Mouse (Mus musculus) brain, embryonic 14.5 days (tissue): ENCODE measurements around the gene Phactr1. TPM values are rescaled to one million over a fixed set of nuclear protein-coding genes. Genes with fewer than 3 reads are reported as not detected.

Source experiments
- DNase-seq: peaks from one replicate; pipeline ENCODE4 v3.0.0-alpha.2; 2011; ENCODE audit warnings: low read depth
- CTCF ChIP-seq: fragments of 200-500 bp; IDR thresholded peaks from 2 replicates; pipeline ENCODE4 v1.5.1; 2012; ENCODE audit warnings: inconsistent platforms, mild to moderate bottlenecking, moderate library complexity, borderline replicate concordance; ENCODE audit not compliant: insufficient read depth, insufficient read length; ENCODE audit errors: extremely low read depth
- POLR2A ChIP-seq: fragments of 200-500 bp; IDR thresholded peaks from 2 replicates; pipeline ENCODE4 v1.6.1; 2012; ENCODE audit warnings: mild to moderate bottlenecking, inconsistent platforms, borderline replicate concordance; ENCODE audit not compliant: poor library complexity, insufficient read depth, insufficient read length, severe bottlenecking; ENCODE audit errors: extremely low read depth
- polyA plus RNA-seq: library from polyadenylated mRNA; depleted of rRNA; stranded (reverse); fragments of >200 nt; gene quantifications from 2 replicates; pipeline ENCODE4 v1.2.3, GENCODE M21; 2012

The Phactr1 gene
- polyA plus RNA-seq, 1 experiment = 40.1 TPM

DNA sequence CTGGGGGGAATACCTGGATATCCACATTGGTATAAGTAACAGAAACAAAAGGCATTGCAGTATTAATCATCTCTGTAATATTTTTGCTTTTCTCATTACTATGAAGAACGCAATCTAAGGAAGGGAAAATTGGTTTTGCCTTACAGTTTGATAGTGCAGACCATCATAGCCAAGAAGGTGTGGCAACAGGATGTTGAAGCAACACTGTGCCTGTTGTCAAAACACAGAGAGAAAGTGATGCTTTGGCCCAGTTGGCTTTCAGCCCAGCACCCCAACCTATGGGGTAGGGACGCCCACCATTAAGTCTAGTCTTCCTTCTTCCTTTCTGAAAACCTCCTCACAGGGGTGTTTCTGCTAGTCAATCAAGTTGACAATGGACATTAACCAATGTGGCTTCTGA lies 294.1 kb downstream of the Phactr1 start:
- no peak for TF ChIP-seq POLR2A
- TF ChIP-seq CTCF = no peak
- DNase-seq = no peak

DNA sequence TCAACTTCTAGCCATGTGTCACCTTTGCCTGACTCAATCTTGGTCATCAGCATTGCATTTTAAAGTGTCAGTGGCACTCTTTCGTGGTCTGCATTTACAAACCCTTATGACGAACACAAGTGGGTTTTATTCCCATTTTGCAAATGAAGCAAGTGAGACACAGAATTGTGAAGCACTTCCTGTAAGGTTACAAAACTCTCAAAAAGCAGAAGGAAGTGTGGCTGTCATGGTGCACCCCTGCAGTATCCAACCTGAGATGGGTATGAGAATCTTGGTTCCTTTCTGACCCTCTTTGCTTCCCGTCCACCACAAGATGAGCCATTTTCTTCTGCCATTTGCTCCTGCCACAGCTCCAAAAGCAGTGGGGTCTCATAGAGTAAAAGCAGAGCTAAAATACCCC lies 295.7 kb downstream of the Phactr1 start:
- DNase-seq = no peak
- no peak for TF ChIP-seq POLR2A
- TF ChIP-seq CTCF = no peak

DNA sequence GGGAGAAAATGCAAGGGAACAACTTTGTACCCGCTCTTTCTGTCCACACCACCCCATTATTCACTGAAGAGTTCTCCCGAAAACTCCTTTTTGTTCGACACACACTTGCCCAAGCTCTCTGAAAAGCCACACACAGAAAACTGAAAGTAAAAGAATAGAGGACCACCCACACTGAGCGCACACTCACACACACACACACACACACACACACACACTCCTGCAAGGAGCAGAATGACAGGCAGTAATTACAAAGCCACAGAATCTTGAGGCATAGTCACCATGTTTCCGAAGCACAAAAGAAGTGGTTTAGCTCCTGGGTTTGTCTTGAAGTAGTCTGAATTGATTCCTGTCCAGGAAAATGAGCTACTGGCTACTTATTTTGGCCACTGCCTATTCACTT lies 296.5 kb downstream of the Phactr1 start:
- no peak for TF ChIP-seq CTCF
- TF ChIP-seq POLR2A = no peak
- peak; percentile 59 for DNase-seq

DNA sequence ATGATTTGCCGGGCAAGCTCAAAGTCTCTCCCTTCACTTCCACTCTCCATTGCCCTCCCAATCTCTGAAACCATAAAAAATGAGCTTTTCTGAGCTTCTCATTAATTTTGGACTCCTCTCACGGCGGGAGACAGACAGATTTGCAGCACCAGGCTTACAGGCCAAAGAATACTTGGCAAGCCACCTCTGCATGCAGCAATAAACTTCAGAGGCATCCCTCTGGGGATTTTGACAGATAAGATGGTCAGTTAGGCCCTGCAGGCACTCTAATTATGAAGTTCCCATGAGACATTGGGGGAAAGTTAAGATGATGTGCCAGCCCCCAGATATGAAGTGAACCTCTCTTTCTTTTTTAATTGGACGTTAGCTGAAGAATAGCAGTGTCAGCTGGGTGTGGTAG lies 300.2 kb downstream of the Phactr1 start:
- TF ChIP-seq CTCF (no peak), POLR2A (no peak)
- DNase-seq = peak; percentile 77

DNA sequence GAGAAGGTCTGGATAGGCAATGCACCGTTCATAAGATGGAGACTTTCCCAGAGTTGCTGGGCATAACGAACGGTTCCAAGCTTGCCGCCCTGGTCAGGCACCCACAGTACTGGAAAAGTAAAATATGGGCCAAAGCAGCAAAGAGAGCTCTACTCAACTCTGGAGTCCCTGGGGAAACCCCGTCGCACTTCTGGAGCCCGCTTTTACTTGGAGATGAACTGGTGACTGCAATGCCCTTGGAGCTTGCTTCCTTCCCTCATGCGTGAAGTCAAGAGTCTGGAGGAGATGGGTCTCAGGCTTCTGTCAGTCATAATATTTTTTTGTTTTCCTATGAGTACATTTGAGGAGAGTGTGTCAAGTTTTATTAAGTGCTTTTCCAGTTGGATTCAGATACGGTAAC lies 302.2 kb downstream of the Phactr1 start:
- TF ChIP-seq POLR2A = no peak
- no peak for TF ChIP-seq CTCF
- no peak for DNase-seq

DNA sequence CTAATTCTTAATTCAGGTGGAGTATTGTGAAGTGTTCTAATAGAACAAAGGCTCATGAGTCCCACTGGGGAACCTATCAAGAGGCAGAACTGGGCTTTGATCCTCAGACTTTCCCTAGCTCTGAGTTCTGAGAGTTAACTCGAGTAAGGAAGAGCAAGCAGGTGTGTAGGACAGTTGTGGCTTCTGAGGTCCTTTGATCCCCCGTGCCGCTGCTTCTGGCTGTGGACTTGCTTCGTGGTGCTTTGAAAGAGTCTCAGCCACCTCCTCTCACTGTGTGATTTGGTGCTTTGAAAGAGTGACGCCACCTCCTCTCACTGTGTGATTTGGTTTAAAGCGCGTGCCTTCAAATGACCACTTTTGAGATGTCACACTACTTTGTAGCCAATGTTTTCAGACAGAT lies 305.4 kb downstream of the Phactr1 start:
- no peak for TF ChIP-seq CTCF
- no peak for TF ChIP-seq POLR2A
- peak; percentile 37 for DNase-seq

DNA sequence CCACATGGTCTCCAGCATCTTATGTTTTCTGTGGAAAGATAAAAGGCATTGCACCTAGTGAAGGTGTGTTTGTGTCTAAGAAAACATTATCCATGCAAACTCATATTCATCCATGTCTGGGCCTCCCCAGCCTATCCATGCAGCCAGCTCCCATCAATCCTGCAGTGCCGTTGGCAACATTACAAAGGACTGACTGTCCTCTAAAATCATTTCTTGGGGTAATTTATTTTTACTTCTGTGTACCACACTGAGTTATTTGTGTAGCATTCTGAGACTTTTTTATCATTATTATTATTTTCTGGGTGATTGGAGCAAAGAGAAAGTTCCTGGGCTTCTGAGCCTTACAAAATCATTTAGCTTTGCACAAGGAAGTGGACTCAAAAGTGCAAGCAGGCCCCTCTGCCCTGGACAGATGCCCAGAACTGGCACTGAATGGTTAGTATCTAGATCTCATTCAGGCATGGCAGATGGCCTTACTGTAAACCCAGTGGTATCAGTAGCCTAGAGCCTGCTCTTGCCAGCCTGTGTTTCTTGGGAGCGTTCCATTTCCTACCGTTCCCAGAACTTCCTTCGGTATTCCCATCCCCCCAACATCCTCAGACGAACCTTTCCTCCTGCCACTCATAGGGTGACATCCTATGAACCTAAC lies 307.6 kb downstream of the Phactr1 start:
- TF ChIP-seq CTCF (no peak), POLR2A (no peak)
- peak; percentile 94 for DNase-seq

DNA sequence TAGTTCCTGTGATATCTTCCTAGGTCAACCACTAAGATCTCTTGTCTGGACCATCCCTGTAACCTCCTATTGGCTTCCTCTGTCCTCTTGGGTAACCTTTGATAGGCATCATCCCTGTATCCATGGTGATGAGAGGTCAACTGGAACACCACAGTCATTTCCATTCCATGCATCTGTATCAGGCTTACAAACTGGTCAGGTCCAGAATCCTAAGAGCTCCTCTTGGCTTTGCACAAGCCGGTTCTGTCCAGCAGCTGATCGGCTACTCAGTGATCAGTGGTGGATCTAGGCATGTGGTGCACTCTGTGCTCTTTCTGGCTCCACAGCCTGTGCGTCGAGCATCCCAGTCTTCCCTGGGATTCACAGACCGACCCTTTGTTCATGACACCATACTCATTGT lies 309.1 kb downstream of the Phactr1 start:
- TF ChIP-seq CTCF = no peak
- TF ChIP-seq POLR2A = no peak
- DNase-seq = no peak

DNA sequence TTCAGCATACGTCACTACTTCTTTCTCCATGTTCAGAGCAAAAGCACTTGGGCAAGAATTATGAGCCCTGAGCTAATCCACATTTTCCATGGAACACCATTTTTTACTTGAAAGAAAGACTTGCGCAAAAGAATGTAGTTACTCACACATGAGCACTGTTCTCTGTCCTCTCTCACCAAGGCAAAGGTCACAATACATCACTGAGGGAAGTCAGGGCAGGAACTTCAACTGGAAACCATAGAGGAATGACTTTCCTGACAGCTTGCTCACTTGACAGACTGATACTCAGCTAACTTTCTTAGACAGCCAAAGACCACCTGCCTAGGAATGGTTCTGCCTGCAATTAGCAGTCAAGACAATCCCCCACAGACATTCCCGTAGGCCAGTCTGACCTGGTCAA lies 309.6 kb downstream of the Phactr1 start:
- no peak for DNase-seq
- TF ChIP-seq POLR2A = no peak
- no peak for TF ChIP-seq CTCF

DNA sequence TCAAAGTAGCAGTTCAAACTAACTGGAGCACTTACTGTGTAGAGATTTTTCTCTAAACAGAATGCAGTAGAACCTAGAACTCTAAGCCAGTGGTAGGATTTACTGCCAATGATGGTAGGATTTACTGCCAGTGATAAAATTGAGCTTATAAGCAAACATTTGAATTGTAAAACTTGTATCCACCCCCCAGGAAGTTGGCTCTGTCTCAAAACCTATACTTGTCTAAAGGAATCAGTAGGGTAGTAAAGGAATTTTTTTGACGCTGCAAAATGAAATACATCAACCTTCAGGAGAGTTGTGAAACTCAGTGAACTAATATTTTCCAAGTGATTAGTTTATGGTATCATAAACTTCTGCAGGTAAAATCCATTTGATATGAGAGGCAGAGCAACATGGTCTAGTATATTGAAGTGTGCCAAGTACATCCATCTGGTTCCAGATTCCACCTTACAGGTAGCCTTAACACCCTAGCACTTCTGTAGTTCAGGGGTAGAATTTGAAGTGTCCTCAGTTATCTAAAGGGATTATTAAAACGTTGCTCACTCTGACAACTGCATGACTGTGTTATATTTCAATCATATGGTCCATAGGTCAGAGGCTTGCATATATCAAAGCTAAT lies 310.2 kb downstream of the Phactr1 start:
- DNase-seq = no peak
- TF ChIP-seq POLR2A (no peak), CTCF (no peak)

DNA sequence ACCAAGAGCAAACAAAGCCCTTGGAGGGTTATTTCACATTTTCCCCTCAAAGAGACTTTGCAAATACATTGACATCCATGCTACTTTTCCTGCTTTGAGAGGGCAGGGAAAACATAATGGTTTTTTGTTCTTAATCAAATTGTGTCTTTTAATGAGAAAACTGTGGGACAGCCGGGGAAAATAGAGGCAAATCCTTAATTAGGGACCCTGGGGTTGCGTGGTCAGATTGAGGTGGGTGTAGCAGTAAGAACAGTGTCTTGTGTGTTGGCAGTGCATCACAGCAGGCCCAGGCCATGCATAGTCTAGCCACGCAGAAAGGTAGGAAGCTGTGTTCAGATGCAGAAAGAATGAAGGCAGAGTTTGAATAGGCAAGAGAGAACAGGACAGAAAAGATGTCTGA lies 310.7 kb downstream of the Phactr1 start:
- TF ChIP-seq CTCF (no peak), POLR2A (no peak)
- DNase-seq = peak; percentile 71

DNA sequence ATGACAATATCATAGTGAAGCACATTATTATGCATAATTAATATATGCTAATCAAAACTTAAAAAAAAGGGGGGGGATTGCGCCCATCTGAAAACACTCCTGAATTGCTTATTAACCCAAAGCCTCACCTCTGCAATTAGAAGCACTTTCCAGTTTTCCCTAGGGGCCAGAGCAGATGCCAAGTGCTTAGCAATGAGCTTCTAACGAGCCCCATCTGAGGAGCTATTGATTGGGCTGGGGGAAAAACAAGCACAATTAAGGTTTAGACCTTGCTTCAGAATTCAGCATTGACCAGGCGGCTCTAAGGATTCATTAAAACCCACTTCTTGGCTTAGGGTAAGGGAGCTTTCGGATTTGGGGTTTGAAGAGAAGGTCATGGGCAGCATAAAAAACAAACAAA lies 311.9 kb downstream of the Phactr1 start:
- TF ChIP-seq CTCF = no peak
- no peak for TF ChIP-seq POLR2A
- DNase-seq = peak; percentile 94
